Comparison of ENCODE assay signal across 17 mouse cellular contexts in genomic region chr4:99465493-99465892, GRCm38 (mm10).
DNase-seq lines count a peak whose midpoint lies in the region; ATAC-seq lines count a peak whose summit lies in the region.
"Had no signal": no experiment of that assay in that cellular context is flagged by ENCODE, and none has a peak within 500 bp of the region (broad histone marks: within the 10 kb centered on the region; RNA-seq: fewer than 3 reads in every experiment).

No protein-coding gene starts in this region.

- H3K36me3 ChIP-seq in embryonic facial prominence, embryonic 14.5 days (ENCODE audit: control insufficient read depth, insufficient read depth, low read length) = no peaks in the 10 kb centered on the region
- H3K36me3 ChIP-seq in embryonic facial prominence, embryonic 10.5 days (replicated peaks) = no peaks in the 10 kb centered on the region
- H3K36me3 ChIP-seq in kidney, embryonic 16.5 days (ENCODE audit: insufficient read depth, low read length) = no peaks in the 10 kb centered on the region
- H3K36me3 ChIP-seq: embryonic facial prominence, embryonic 13.5 days; heart, embryonic 10.5 days had no signal

- intact Hi-C loops in left cerebral cortex, postnatal 10 days (cut with DNase I) = no loop called here
- intact Hi-C loops in left cerebral cortex, postnatal 4 days (cut with DNase I) = no loop called here

- no peak overlapping the region for H3K27ac ChIP-seq in embryonic facial prominence, embryonic 14.5 days (replicated peaks; ENCODE audit: low read depth, low read length)
- no peak overlapping the region for H3K27ac ChIP-seq in embryonic facial prominence, embryonic 10.5 days (replicated peaks)
- no peak overlapping the region for H3K27ac ChIP-seq in kidney, embryonic 16.5 days (ENCODE audit: low read length)
- H3K27ac ChIP-seq: embryonic facial prominence, embryonic 13.5 days; forebrain, embryonic 13.5 days; heart, embryonic 10.5 days; hindbrain, embryonic 14.5 days had no signal

- H3K9ac ChIP-seq in embryonic facial prominence, embryonic 14.5 days (ENCODE audit: low read depth, low read length) = no peak overlapping the region
- H3K9ac ChIP-seq in kidney, embryonic 16.5 days (replicated peaks; ENCODE audit: low read length) = no peak overlapping the region
- H3K9ac ChIP-seq: embryonic facial prominence, embryonic 13.5 days; forebrain, embryonic 13.5 days; hindbrain, embryonic 14.5 days had no signal

- H3K4me1 ChIP-seq in embryonic facial prominence, embryonic 14.5 days (ENCODE audit: control insufficient read depth, insufficient read depth, low read length) = no peaks in the 10 kb centered on the region
- H3K4me1 ChIP-seq in embryonic facial prominence, embryonic 10.5 days = 0 out of 2 replicates have a peak, but pooled peaks cover 3% of the 10 kb centered on the region
- no peaks in the 10 kb centered on the region for H3K4me1 ChIP-seq in kidney, embryonic 16.5 days (ENCODE audit: insufficient read depth, low read length)
- H3K4me1 ChIP-seq: embryonic facial prominence, embryonic 13.5 days; forebrain, embryonic 13.5 days; heart, embryonic 10.5 days had no signal

- no peak overlapping the region for H3K4me3 ChIP-seq in embryonic facial prominence, embryonic 14.5 days (ENCODE audit: low read depth, low read length)
- no peak overlapping the region for H3K4me3 ChIP-seq in embryonic facial prominence, embryonic 10.5 days
- no peak overlapping the region for H3K4me3 ChIP-seq in kidney, embryonic 16.5 days (ENCODE audit: low read length)
- H3K4me3 ChIP-seq: embryonic facial prominence, embryonic 13.5 days; forebrain, embryonic 13.5 days; heart, embryonic 10.5 days had no signal

- H3K27me3 ChIP-seq in embryonic facial prominence, embryonic 14.5 days (replicated peaks; ENCODE audit: control insufficient read depth, insufficient read depth, low read length) = peaks cover 6% of the 10 kb centered on the region; the same call in 1 of the 2 replicates
- peaks cover 21% of the 10 kb centered on the region for H3K27me3 ChIP-seq in embryonic facial prominence, embryonic 10.5 days (replicated peaks; ENCODE audit: low read depth, poor library complexity, severe bottlenecking)
- no peaks in the 10 kb centered on the region for H3K27me3 ChIP-seq in kidney, embryonic 16.5 days (ENCODE audit: insufficient read depth, low read length)

- WGBS in embryonic facial prominence, embryonic 14.5 days = 64% methylated on average over 9 of the region's 9 CpGs
- 75% methylated on average over 9 of the region's 9 CpGs for WGBS in embryonic facial prominence, embryonic 10.5 days
- WGBS in kidney, embryonic 16.5 days = 53% methylated on average over 9 of the region's 9 CpGs

- peak; percentile 53 for DNase-seq in embryonic facial prominence, embryonic 14.5 days (ENCODE audit: low spot score)
- no peak for DNase-seq in embryonic facial prominence, embryonic 10.5 days (ENCODE audit: low spot score)
- DNase-seq in left cerebral cortex, postnatal 10 days (ENCODE audit: extremely low spot score in 1 of 2, low spot score in 2 of 2) = peak; percentile 6 to 52
- DNase-seq in left cerebral cortex, postnatal 4 days = no peak
- peak; percentile 8 for DNase-seq in right cerebral cortex, postnatal 25 days
- DNase-seq in right cerebral cortex, adult 18-20 months = no peak
- DNase-seq in ovary, postnatal 10 days (ENCODE audit: low spot score) = no peak
- DNase-seq: adrenal gland, postnatal 14 days; cerebellum, postnatal 10 days; gastrocnemius, postnatal 36 days; heart, adult 18-20 months; heart, postnatal 10 days had no signal

- H3K4me2 ChIP-seq in embryonic facial prominence, embryonic 14.5 days (ENCODE audit: low read depth, low read length) = no peak overlapping the region
- no peak overlapping the region for H3K4me2 ChIP-seq in kidney, embryonic 16.5 days (replicated peaks; ENCODE audit: low read depth, low read length)
- H3K4me2 ChIP-seq: embryonic facial prominence, embryonic 13.5 days; forebrain, embryonic 13.5 days; hindbrain, embryonic 14.5 days had no signal

- ATAC-seq in embryonic facial prominence, embryonic 14.5 days (ENCODE audit: low read depth) = 0 out of 2 replicates have a peak, but pooled peaks have one; percentile 53
- no peak for ATAC-seq in kidney, embryonic 16.5 days (ENCODE audit: low FRiP score, low TSS enrichment)
- ATAC-seq: forebrain, embryonic 13.5 days had no signal

- no peaks in the 10 kb centered on the region for H3K9me3 ChIP-seq in embryonic facial prominence, embryonic 14.5 days (ENCODE audit: control insufficient read depth, low read length)
- no peaks in the 10 kb centered on the region for H3K9me3 ChIP-seq in embryonic facial prominence, embryonic 10.5 days
- H3K9me3 ChIP-seq in kidney, embryonic 16.5 days (ENCODE audit: low read length) = no peaks in the 10 kb centered on the region; the same call in 1 of the 2 replicates
- H3K9me3 ChIP-seq: embryonic facial prominence, embryonic 13.5 days; forebrain, embryonic 13.5 days; heart, embryonic 10.5 days had no signal

Comparison
In these comparisons a context has a peak if more than half of its experiments do, and no peak if none do; other contexts are left out.
1. DNase-seq: peak in embryonic facial prominence, embryonic 14.5 days (single experiment), left cerebral cortex, postnatal 10 days (2 of 2) and right cerebral cortex, postnatal 25 days (single experiment); none in embryonic facial prominence, embryonic 10.5 days (single experiment), left cerebral cortex, postnatal 4 days (single experiment), right cerebral cortex, adult 18-20 months (single experiment) and ovary, postnatal 10 days (single experiment).